Mouse (Mus musculus) T-helper 17 cell (primary cell): ENCODE results near the gene Ptbp2.

Source experiments
- in situ Hi-C, 2 experiments: fragments of 300-600 bp; cut with MboI, MseI; formaldehyde crosslinking; loops; 1 replicate in 1 of 2; 2 replicates in 1 of 2; pipeline ENCODE4 v1.15.1; 2025; ENCODE audit warnings: high pct_unique_total_duplicates in 2 of 2

The Ptbp2 gene

GRCm38 (mm10) chr3:119711503-119711902 lies 72.8 kb downstream of the Ptbp2 start:
- in situ Hi-C loops: no loop called here

DNA sequence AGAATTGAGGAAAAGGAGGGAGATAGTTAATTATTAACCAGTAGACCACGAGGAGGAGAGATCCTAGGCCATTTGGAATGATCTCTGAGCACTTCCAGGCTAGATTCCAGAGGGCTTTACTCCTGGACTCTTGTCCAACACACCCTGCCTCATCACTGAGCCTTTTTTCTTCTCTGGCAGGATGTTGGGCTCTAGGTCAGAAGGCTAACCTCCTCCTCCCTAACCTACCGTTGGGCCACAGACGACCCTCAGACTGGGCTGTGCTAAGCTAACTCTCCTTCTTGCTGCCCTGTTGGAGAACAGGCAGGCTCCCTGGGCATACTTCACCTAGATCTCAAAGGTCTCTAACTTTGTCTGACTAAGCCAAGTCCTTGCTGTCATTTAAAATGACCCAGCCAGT lies 82.8 kb downstream of the Ptbp2 start:
- in situ Hi-C loops: no loop called here

DNA sequence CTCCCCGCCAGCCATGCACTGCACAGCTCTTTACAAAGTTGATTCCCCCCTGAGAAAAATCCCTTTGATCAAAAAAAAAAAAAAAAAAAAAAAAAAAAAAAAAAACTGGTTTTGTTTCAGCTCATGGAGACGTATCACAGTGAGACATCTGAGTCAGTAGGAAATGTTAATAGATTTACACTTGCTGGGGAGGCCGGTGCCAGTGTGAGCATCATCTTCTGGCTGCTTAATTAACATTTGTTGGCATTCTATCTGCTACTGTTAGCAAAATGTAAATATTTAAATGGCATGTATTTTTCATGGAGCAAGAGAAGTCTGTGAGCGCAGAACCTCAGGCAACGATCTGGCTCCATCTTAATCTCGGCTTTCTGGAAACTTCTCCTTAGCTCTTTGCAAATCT lies 99.5 kb downstream of the Ptbp2 start:
- in situ Hi-C loops: no loop called here
